ENCODE assay signal across 17 mouse cellular contexts in the genomic region with DNA sequence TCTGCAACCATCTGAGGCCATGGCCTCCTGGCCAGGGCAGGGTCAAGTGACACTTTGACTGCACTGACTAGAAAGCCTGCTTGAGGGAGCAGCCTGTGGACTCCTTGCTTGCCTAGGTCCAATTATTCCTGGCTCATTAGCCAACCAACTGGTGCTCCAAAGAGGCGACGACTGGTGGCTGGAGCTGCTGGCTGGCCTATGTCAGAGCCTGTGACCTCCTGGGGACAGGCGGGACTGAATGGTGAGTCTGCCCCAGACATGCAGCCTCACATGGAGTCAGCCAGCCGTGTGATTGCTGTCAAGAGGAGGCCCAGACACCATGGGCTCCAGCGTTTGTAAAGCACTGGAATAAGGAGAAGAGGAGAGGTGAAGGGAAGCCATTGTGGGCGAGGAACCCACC. TPM values are rescaled to one million over a fixed set of nuclear protein-coding genes. Genes with fewer than 3 reads are reported as not detected.
DNase-seq lines count a peak whose midpoint lies in the region; ATAC-seq and TF ChIP-seq lines count a peak whose summit lies in the region.
"Had no signal": no experiment of that assay in that cellular context is flagged by ENCODE, and none has a peak within 500 bp of the region (broad histone marks: within the 10 kb centered on the region; RNA-seq: fewer than 3 reads in every experiment).

No protein-coding gene starts in this region.

- no peaks in the 10 kb centered on the region for H3K27me3 ChIP-seq in cerebellum, adult 2 months (ENCODE audit: control insufficient read depth, insufficient read depth, low read length)
- H3K27me3 ChIP-seq in kidney, embryonic 15.5 days: no peaks in the 10 kb centered on the region
- no peaks in the 10 kb centered on the region for H3K27me3 ChIP-seq in hindbrain, postnatal 0 days (ENCODE audit: insufficient read depth, low read length)
- H3K27me3 ChIP-seq: embryonic facial prominence, embryonic 12.5 days; midbrain, embryonic 12.5 days; neural tube, embryonic 13.5 days had no signal

- H3K27ac ChIP-seq in cerebellum, adult 2 months (ENCODE audit: insufficient read depth, low read length): no peak overlapping the region
- no peak overlapping the region for H3K27ac ChIP-seq in kidney, embryonic 15.5 days
- no peak overlapping the region for H3K27ac ChIP-seq in hindbrain, postnatal 0 days
- H3K27ac ChIP-seq: embryonic facial prominence, embryonic 12.5 days; liver, embryonic 14.5 days; midbrain, embryonic 12.5 days; neural tube, embryonic 13.5 days had no signal

- TF ChIP-seq CTCF in cerebellum, adult 2 months (IDR thresholded peaks at IDR 0.05; ENCODE audit: borderline replicate concordance, insufficient read depth, low read depth, low read length): no peak
- no peak for TF ChIP-seq CTCF in hindbrain, postnatal 0 days (IDR thresholded peaks at IDR 0.05; ENCODE audit: low read depth)

- H3K9me3 ChIP-seq in kidney, embryonic 15.5 days (replicated peaks): no peaks in the 10 kb centered on the region
- H3K9me3 ChIP-seq in hindbrain, postnatal 0 days (ENCODE audit: low read length): no peaks in the 10 kb centered on the region
- H3K9me3 ChIP-seq: embryonic facial prominence, embryonic 12.5 days; midbrain, embryonic 12.5 days; neural tube, embryonic 13.5 days had no signal

- H3K4me2 ChIP-seq in kidney, embryonic 15.5 days: no peak overlapping the region
- H3K4me2 ChIP-seq in hindbrain, postnatal 0 days (ENCODE audit: low read depth, low read length): no peak overlapping the region
- H3K4me2 ChIP-seq: embryonic facial prominence, embryonic 12.5 days; midbrain, embryonic 12.5 days; neural tube, embryonic 13.5 days had no signal

- peak; percentile 52; the same call in 1 of the 2 replicates for ATAC-seq in kidney, embryonic 15.5 days (replicated peaks; ENCODE audit: low FRiP score)
- ATAC-seq in hindbrain, postnatal 0 days: peak; percentile 46; the same call in 1 of the 2 replicates

- no peak for TF ChIP-seq POLR2A in cerebellum, adult 2 months (IDR thresholded peaks at IDR 0.05; ENCODE audit: borderline replicate concordance, insufficient read depth, low read length)

- 22% methylated on average over 6 of the region's 6 CpGs for WGBS in cerebellum, adult 2 months
- 29% methylated on average over 6 of the region's 6 CpGs for WGBS in kidney, embryonic 15.5 days
- WGBS in hindbrain, postnatal 0 days: 30% methylated on average over 6 of the region's 6 CpGs

- H3K4me3 ChIP-seq in cerebellum, adult 2 months (replicated peaks; ENCODE audit: insufficient read depth, low read depth, low read length): no peak overlapping the region
- no peak overlapping the region for H3K4me3 ChIP-seq in kidney, embryonic 15.5 days (replicated peaks)
- H3K4me3 ChIP-seq in hindbrain, postnatal 0 days (ENCODE audit: low read length): no peak overlapping the region
- H3K4me3 ChIP-seq: embryonic facial prominence, embryonic 12.5 days; midbrain, embryonic 12.5 days; neural tube, embryonic 13.5 days had no signal

- H3K9ac ChIP-seq in kidney, embryonic 15.5 days: no peak overlapping the region
- H3K9ac ChIP-seq in hindbrain, postnatal 0 days (replicated peaks; ENCODE audit: low read length): no peak overlapping the region
- H3K9ac ChIP-seq: embryonic facial prominence, embryonic 12.5 days; liver, embryonic 14.5 days; midbrain, embryonic 12.5 days; neural tube, embryonic 13.5 days had no signal

- peak; percentile 52 to 69 for DNase-seq in cerebellum, adult 2 months
- no peak for DNase-seq in cerebellum, adult 8-10 months
- no peak for DNase-seq in kidney, adult 9 months
- peak; percentile 54 for DNase-seq in cerebellum, adult 9-11 months
- peak; percentile 43 for DNase-seq in hindbrain, postnatal 0 days (ENCODE audit: low spot score)
- no peak for DNase-seq in layer of hippocampus, adult 8-10 months (ENCODE audit: low spot score in 2 of 2)
- DNase-seq in layer of hippocampus, adult 11-12 months (ENCODE audit: low spot score): no peak
- DNase-seq: heart, adult 18-20 months; kidney, adult 2 months; layer of hippocampus, adult 9-11 months; lung, postnatal 14 days; right cerebral cortex, adult 18-20 months had no signal

- H3K36me3 ChIP-seq in kidney, embryonic 15.5 days: peaks cover 9% of the 10 kb centered on the region; the same call in 1 of the 2 replicates
- H3K36me3 ChIP-seq in hindbrain, postnatal 0 days (ENCODE audit: insufficient read depth, low read length): peaks cover 5% of the 10 kb centered on the region

- peaks cover 15% of the 10 kb centered on the region for H3K4me1 ChIP-seq in cerebellum, adult 2 months (ENCODE audit: control insufficient read depth, insufficient read depth, low read length)
- H3K4me1 ChIP-seq in kidney, embryonic 15.5 days: peaks cover 8% of the 10 kb centered on the region
- H3K4me1 ChIP-seq in hindbrain, postnatal 0 days (ENCODE audit: insufficient read depth, low read length): peaks cover 6% of the 10 kb centered on the region; the same call in 1 of the 2 replicates
- H3K4me1 ChIP-seq: neural tube, embryonic 13.5 days had no signal

RNA-seq across cellular contexts. Expression of a gene that starts 8.9 kb away (rescaled TPM):
- polyA plus RNA-seq in cerebellum, adult 2 months (2012; rRNA removed): 23.4 and 26.4 TPM in 2 replicates
- polyA plus RNA-seq in kidney, embryonic 15.5 days (2015; fragmentation: Nextera tagmentation; extraction: Ambion mirVana): 11.0 and 14.0 TPM in 2 replicates
- 32.9 and 34.6 TPM in 2 replicates for total RNA-seq in hindbrain, postnatal 0 days (2014; rRNA removed)
- polyA plus RNA-seq in hindbrain, postnatal 0 days (2015; fragmentation: Nextera tagmentation; extraction: Ambion mirVana): 30.9 and 35.1 TPM in 2 replicates
- 10 to 100 TPM; 22.5 to 31.6 (median 27.1) TPM for total RNA-seq in layer of hippocampus, adult 8-10 months (2022)

Comparison
In these comparisons a context has a peak if more than half of its experiments do, and no peak if none do; other contexts are left out.
1. DNase-seq: peak in cerebellum, adult 2 months (2 of 2), cerebellum, adult 9-11 months (single experiment) and hindbrain, postnatal 0 days (single experiment); none in cerebellum, adult 8-10 months (single experiment), kidney, adult 9 months (single experiment), layer of hippocampus, adult 8-10 months (0 of 2) and layer of hippocampus, adult 11-12 months (single experiment).